Comparison of ENCODE assay signal across 9 mouse cellular contexts in genomic region chr8:110672133-110672532, GRCm38 (mm10). TPM values are rescaled to one million over a fixed set of nuclear protein-coding genes. Genes with fewer than 3 reads are reported as not detected.
A peak's percentile ranks its signal among the peaks of the same experiment; 100 is the strongest.
DNase-seq lines count a peak whose midpoint lies in the region; ATAC-seq lines count a peak whose summit lies in the region.
"Had no signal": no experiment of that assay in that cellular context is flagged by ENCODE, and none has a peak within 500 bp of the region (broad histone marks: within the 10 kb centered on the region; RNA-seq: fewer than 3 reads in every experiment).

No protein-coding gene starts in this region.

- H3K4me3 ChIP-seq in hindbrain, embryonic 15.5 days: no peak overlapping the region
- no peak overlapping the region for H3K4me3 ChIP-seq in hindbrain, embryonic 11.5 days (ENCODE audit: low read depth, low read length)
- H3K4me3 ChIP-seq in heart, embryonic 10.5 days: no peak overlapping the region
- no peak overlapping the region for H3K4me3 ChIP-seq in kidney, embryonic 14.5 days (ENCODE audit: low read length)
- H3K4me3 ChIP-seq in lung, embryonic 15.5 days: no peak overlapping the region

- H3K4me1 ChIP-seq in hindbrain, embryonic 15.5 days (replicated peaks): peaks cover 4% of the 10 kb centered on the region
- no peaks in the 10 kb centered on the region for H3K4me1 ChIP-seq in hindbrain, embryonic 11.5 days (replicated peaks; ENCODE audit: control insufficient read depth, insufficient read depth, low read length)
- peaks cover 51% of the 10 kb centered on the region for H3K4me1 ChIP-seq in heart, embryonic 10.5 days
- H3K4me1 ChIP-seq in kidney, embryonic 14.5 days (ENCODE audit: control insufficient read depth, insufficient read depth, low read length): no peaks in the 10 kb centered on the region
- peaks cover 52% of the 10 kb centered on the region for H3K4me1 ChIP-seq in lung, embryonic 15.5 days

- H3K27ac ChIP-seq in hindbrain, embryonic 15.5 days (replicated peaks): peak overlapping the region; percentile 53; the same call in 1 of the 2 replicates
- no peak overlapping the region for H3K27ac ChIP-seq in hindbrain, embryonic 11.5 days (ENCODE audit: low read depth, low read length)
- H3K27ac ChIP-seq in heart, embryonic 10.5 days: peak overlapping the region; percentile 44
- H3K27ac ChIP-seq in kidney, embryonic 14.5 days (ENCODE audit: low read depth, low read length): peak overlapping the region; percentile 64; the same call in 1 of the 2 replicates
- peak overlapping the region; percentile 78 for H3K27ac ChIP-seq in lung, embryonic 15.5 days
- H3K27ac ChIP-seq: liver, embryonic 14.5 days had no signal

- WGBS in hindbrain, embryonic 15.5 days: 81% methylated on average over 2 of the region's 2 CpGs
- WGBS in hindbrain, embryonic 11.5 days: 78% methylated on average over 2 of the region's 2 CpGs
- WGBS in heart, embryonic 10.5 days: 76% methylated on average over 2 of the region's 2 CpGs
- WGBS in kidney, embryonic 14.5 days: 84% methylated on average over 2 of the region's 2 CpGs
- 69% methylated on average over 2 of the region's 2 CpGs for WGBS in lung, embryonic 15.5 days

- H3K9ac ChIP-seq in hindbrain, embryonic 15.5 days: no peak overlapping the region
- no peak overlapping the region for H3K9ac ChIP-seq in hindbrain, embryonic 11.5 days (ENCODE audit: low read depth, low read length)
- no peak overlapping the region for H3K9ac ChIP-seq in kidney, embryonic 14.5 days (ENCODE audit: low read depth, low read length)
- H3K9ac ChIP-seq in lung, embryonic 15.5 days: no peak overlapping the region
- H3K9ac ChIP-seq: liver, embryonic 14.5 days had no signal

- intact Hi-C loops in left cerebral cortex, postnatal 14 days (cut with DNase I): no loop called here

- no peak overlapping the region for H3K4me2 ChIP-seq in hindbrain, embryonic 15.5 days
- H3K4me2 ChIP-seq in hindbrain, embryonic 11.5 days (replicated peaks; ENCODE audit: low read depth, low read length): no peak overlapping the region
- no peak overlapping the region for H3K4me2 ChIP-seq in kidney, embryonic 14.5 days (replicated peaks; ENCODE audit: low read depth, low read length)
- H3K4me2 ChIP-seq in lung, embryonic 15.5 days: no peak overlapping the region

- no peaks in the 10 kb centered on the region for H3K27me3 ChIP-seq in hindbrain, embryonic 15.5 days
- H3K27me3 ChIP-seq in hindbrain, embryonic 11.5 days (ENCODE audit: control insufficient read depth, insufficient read depth, low read length): no peaks in the 10 kb centered on the region
- no peaks in the 10 kb centered on the region for H3K27me3 ChIP-seq in heart, embryonic 10.5 days (ENCODE audit: insufficient read depth, poor library complexity, severe bottlenecking)
- H3K27me3 ChIP-seq in kidney, embryonic 14.5 days (ENCODE audit: control insufficient read depth, insufficient read depth, low read length): no peaks in the 10 kb centered on the region
- no peaks in the 10 kb centered on the region for H3K27me3 ChIP-seq in lung, embryonic 15.5 days

- H3K36me3 ChIP-seq in hindbrain, embryonic 15.5 days: peaks cover 4% of the 10 kb centered on the region; the same call in 1 of the 2 replicates
- H3K36me3 ChIP-seq in hindbrain, embryonic 11.5 days (ENCODE audit: control insufficient read depth, insufficient read depth, low read length): peaks cover 4% of the 10 kb centered on the region; the same call in 1 of the 2 replicates
- peaks cover 44% of the 10 kb centered on the region for H3K36me3 ChIP-seq in heart, embryonic 10.5 days
- peaks cover 13% of the 10 kb centered on the region; the same call in 1 of the 2 replicates for H3K36me3 ChIP-seq in kidney, embryonic 14.5 days (ENCODE audit: control insufficient read depth, insufficient read depth, low read length)
- H3K36me3 ChIP-seq in lung, embryonic 15.5 days: peaks cover 7% of the 10 kb centered on the region; the same call in 1 of the 2 replicates

- no peak for ATAC-seq in hindbrain, embryonic 15.5 days (ENCODE audit: low FRiP score, low read depth)
- no peak for ATAC-seq in hindbrain, embryonic 11.5 days (ENCODE audit: low FRiP score)
- no peak for ATAC-seq in kidney, embryonic 14.5 days (ENCODE audit: low FRiP score, low TSS enrichment)
- ATAC-seq in lung, embryonic 15.5 days (ENCODE audit: borderline replicate concordance, extremely low read depth, low FRiP score, low TSS enrichment): no peak

- no peaks in the 10 kb centered on the region for H3K9me3 ChIP-seq in hindbrain, embryonic 15.5 days
- no peaks in the 10 kb centered on the region for H3K9me3 ChIP-seq in hindbrain, embryonic 11.5 days (ENCODE audit: control insufficient read depth, low read length)
- H3K9me3 ChIP-seq in heart, embryonic 10.5 days: no peaks in the 10 kb centered on the region
- no peaks in the 10 kb centered on the region for H3K9me3 ChIP-seq in kidney, embryonic 14.5 days (ENCODE audit: control insufficient read depth, low read length)
- H3K9me3 ChIP-seq in lung, embryonic 15.5 days: no peaks in the 10 kb centered on the region

- no peak for DNase-seq in hindbrain, embryonic 11.5 days (ENCODE audit: low spot score)
- DNase-seq in heart, embryonic 10.5 days (ENCODE audit: low spot score): no peak
- no peak for DNase-seq in thymus, postnatal 25 days
- no peak for DNase-seq in right cerebral cortex, postnatal 10 days (ENCODE audit: low spot score in 2 of 2)
- no peak for DNase-seq in left cerebral cortex, postnatal 14 days (ENCODE audit: low spot score in 2 of 2)

RNA-seq across cellular contexts. Expression of gene Mtss1l, which starts 49.1 kb away (rescaled TPM):
- 51.8 and 62.3 TPM in 2 replicates for polyA plus RNA-seq in hindbrain, embryonic 15.5 days (2015; fragmentation: Nextera tagmentation; extraction: Ambion mirVana)
- 10.5 and 10.8 TPM in 2 replicates for polyA plus RNA-seq in hindbrain, embryonic 11.5 days (2014; fragmentation: Nextera tagmentation; extraction: Ambion mirVana)
- polyA plus RNA-seq in heart, embryonic 10.5 days (2016; fragmentation: Nextera tagmentation; extraction: Ambion mirVana): 5.3 and 6.4 TPM in 2 replicates
- 11.2 and 11.4 TPM in 2 replicates for polyA plus RNA-seq in kidney, embryonic 14.5 days (2014; fragmentation: Nextera tagmentation; extraction: Ambion mirVana)
- 23.0 and 27.9 TPM in 2 replicates for polyA plus RNA-seq in lung, embryonic 15.5 days (2015; fragmentation: Nextera tagmentation; extraction: Ambion mirVana)
- total RNA-seq in left cerebral cortex, postnatal 14 days (2021): 100 to 1,000 TPM; 184 to 221 TPM

RNA-seq across cellular contexts. Expression of gene Vac14, which starts 53.7 kb away (rescaled TPM):
- polyA plus RNA-seq in hindbrain, embryonic 15.5 days (2015; fragmentation: Nextera tagmentation; extraction: Ambion mirVana): 29.3 and 33.6 TPM in 2 replicates
- polyA plus RNA-seq in hindbrain, embryonic 11.5 days (2014; fragmentation: Nextera tagmentation; extraction: Ambion mirVana): 32.3 and 35.3 TPM in 2 replicates
- 25.3 and 31.8 TPM in 2 replicates for polyA plus RNA-seq in heart, embryonic 10.5 days (2016; fragmentation: Nextera tagmentation; extraction: Ambion mirVana)
- polyA plus RNA-seq in kidney, embryonic 14.5 days (2014; fragmentation: Nextera tagmentation; extraction: Ambion mirVana): 21.7 and 32.2 TPM in 2 replicates
- 18.2 and 19.1 TPM in 2 replicates for polyA plus RNA-seq in lung, embryonic 15.5 days (2015; fragmentation: Nextera tagmentation; extraction: Ambion mirVana)
- 10 to 100 TPM; 22.4 to 24.5 TPM for total RNA-seq in left cerebral cortex, postnatal 14 days (2021)
